In genomic region chr4:154634470-154635240, GRCm38 (mm10) we compare ENCODE assay signal across 10 mouse cellular contexts. TPM values are rescaled to one million over a fixed set of nuclear protein-coding genes. Genes with fewer than 3 reads are reported as not detected.
DNase-seq lines count a peak whose midpoint lies in the region; ATAC-seq and TF ChIP-seq lines count a peak whose summit lies in the region.
"Had no signal": no experiment of that assay in that cellular context is flagged by ENCODE, and none has a peak within 500 bp of the region (broad histone marks: within the 10 kb centered on the region; RNA-seq: fewer than 3 reads in every experiment).

No protein-coding gene starts in this region.

- H3K4me1 ChIP-seq in liver, adult 2 months (ENCODE audit: control insufficient read depth, insufficient read depth, low read length): no peaks in the 10 kb centered on the region
- no peaks in the 10 kb centered on the region; the same call in 1 of the 2 replicates for H3K4me1 ChIP-seq in forebrain, postnatal 0 days (ENCODE audit: insufficient read depth)
- peaks cover 61% of the 10 kb centered on the region for H3K4me1 ChIP-seq in neural tube, embryonic 12.5 days

- no peak overlapping the region for H3K27ac ChIP-seq in liver, adult 2 months (replicated peaks; ENCODE audit: insufficient read depth, low read depth, low read length)
- peak overlapping the region; percentile 82; the same call in 1 of the 2 replicates for H3K27ac ChIP-seq in forebrain, postnatal 0 days (ENCODE audit: low read depth, low read length)
- no peak overlapping the region for H3K27ac ChIP-seq in neural tube, embryonic 12.5 days
- H3K27ac ChIP-seq: macrophage had no signal

- H3K4me3 ChIP-seq in liver, adult 2 months (ENCODE audit: insufficient read depth, low read depth, low read length): peak overlapping the region; percentile 61; the same call in 1 of the 2 replicates
- H3K4me3 ChIP-seq in forebrain, postnatal 0 days (ENCODE audit: low read depth, low read length): peak overlapping the region; percentile 46
- peak overlapping the region; percentile 58 for H3K4me3 ChIP-seq in neural tube, embryonic 12.5 days

- peak overlapping the region; percentile 61 for H3K4me2 ChIP-seq in forebrain, postnatal 0 days (ENCODE audit: low read depth)
- peak overlapping the region; percentile 88 for H3K4me2 ChIP-seq in neural tube, embryonic 12.5 days (replicated peaks)

- no peak for ATAC-seq in forebrain, postnatal 0 days
- ATAC-seq in neural tube, embryonic 12.5 days (ENCODE audit: low FRiP score, low read depth): no peak
- ATAC-seq in monocyte, adult 5-6 weeks (replicated peaks; ENCODE audit: insufficient number of reproducible peaks, low FRiP score, low TSS enrichment, poor library complexity, severe bottlenecking): no peak
- ATAC-seq in frontal cortex, adult (ENCODE audit: low TSS enrichment): no peak
- ATAC-seq: Patski had no signal

- WGBS in liver, adult 2 months: 52% methylated on average over 44 of the region's 44 CpGs
- 8% methylated on average over 44 of the region's 44 CpGs for WGBS in forebrain, postnatal 0 days
- WGBS in neural tube, embryonic 12.5 days: 4% methylated on average over 44 of the region's 44 CpGs

- no peaks in the 10 kb centered on the region for H3K36me3 ChIP-seq in liver, adult 2 months (ENCODE audit: control insufficient read depth, insufficient read depth, low read length)
- no peaks in the 10 kb centered on the region for H3K36me3 ChIP-seq in forebrain, postnatal 0 days (ENCODE audit: insufficient read depth)
- no peaks in the 10 kb centered on the region for H3K36me3 ChIP-seq in neural tube, embryonic 12.5 days

- H3K9me3 ChIP-seq in forebrain, postnatal 0 days (ENCODE audit: low read length): no peaks in the 10 kb centered on the region
- H3K9me3 ChIP-seq in neural tube, embryonic 12.5 days: no peaks in the 10 kb centered on the region

- peaks cover 23% of the 10 kb centered on the region for H3K27me3 ChIP-seq in liver, adult 2 months (ENCODE audit: control insufficient read depth, insufficient read depth, low read length)
- peaks cover 30% of the 10 kb centered on the region for H3K27me3 ChIP-seq in forebrain, postnatal 0 days (ENCODE audit: insufficient read depth, low read length)
- H3K27me3 ChIP-seq in neural tube, embryonic 12.5 days (replicated peaks): peaks cover 86% of the 10 kb centered on the region

- no peak for TF ChIP-seq CTCF in liver, adult 2 months (IDR thresholded peaks at IDR 0.05; ENCODE audit: low read depth, low read length)
- no peak for TF ChIP-seq CTCF in forebrain, postnatal 0 days (IDR thresholded peaks at IDR 0.05; ENCODE audit: low read depth)

- H3K9ac ChIP-seq in liver, adult 2 months (ENCODE audit: low read depth, low read length): no peak overlapping the region
- H3K9ac ChIP-seq in forebrain, postnatal 0 days: peak overlapping the region; percentile 51
- H3K9ac ChIP-seq in neural tube, embryonic 12.5 days: peak overlapping the region; percentile 79

- H3K79me2 ChIP-seq in liver, adult 2 months (ENCODE audit: control insufficient read depth, insufficient read depth, low read length): no peaks in the 10 kb centered on the region

- TF ChIP-seq POLR2A in liver, adult 2 months (IDR thresholded peaks at IDR 0.05; ENCODE audit: extremely low read depth, insufficient read depth, low read length): no peak

- no peak for DNase-seq in liver, adult 2 months (ENCODE audit: extremely low read depth, low read depth, low spot score)
- no peak for DNase-seq in liver
- no peak for DNase-seq in forebrain, postnatal 0 days
- DNase-seq in kidney, postnatal 4 days: peak; percentile 39 to 60
- DNase-seq in right cerebral cortex, adult 18-20 months: no peak

RNA-seq across cellular contexts. Expression of gene Prdm16, which starts 2.0 kb away (rescaled TPM):
- total RNA-seq in liver, adult 2 months (2014; rRNA removed): 0.37 and 0.40 TPM in 2 replicates
- 0.22 and 0.39 TPM in 2 replicates for polyA plus RNA-seq in liver, adult 2 months (2012; rRNA removed)
- total RNA-seq in forebrain, postnatal 0 days (2014; rRNA removed): 9.8 and 10.7 TPM in 2 replicates
- polyA plus RNA-seq in forebrain, postnatal 0 days (2015; fragmentation: Nextera tagmentation; extraction: Ambion mirVana): 7.8 and 16.3 TPM in 2 replicates
- polyA plus RNA-seq in neural tube, embryonic 12.5 days (2016; fragmentation: Nextera tagmentation; extraction: Ambion mirVana): 12.9 and 13.4 TPM in 2 replicates
- total RNA-seq in monocyte, adult 5-6 weeks (2017): 0.19 to 0.87 TPM (median 0.43 TPM) in 3 replicates
- polyA plus RNA-seq: Patski had no signal

RNA-seq across cellular contexts. Expression of gene Actrt2, which starts 33.0 kb away (rescaled TPM):
- not detected in 2 replicates for total RNA-seq in liver, adult 2 months (2014; rRNA removed)
- polyA plus RNA-seq in liver, adult 2 months (2012; rRNA removed): not detected in 2 replicates
- total RNA-seq in forebrain, postnatal 0 days (2014; rRNA removed): not detected in 2 replicates
- polyA plus RNA-seq in forebrain, postnatal 0 days (2015; fragmentation: Nextera tagmentation; extraction: Ambion mirVana): not detected in 2 replicates
- polyA plus RNA-seq in neural tube, embryonic 12.5 days (2016; fragmentation: Nextera tagmentation; extraction: Ambion mirVana): not detected in 2 replicates
- not detected in 3 replicates for total RNA-seq in monocyte, adult 5-6 weeks (2017)
- polyA plus RNA-seq: macrophage, Patski had no signal

Comparison
In these comparisons a context has a peak if more than half of its experiments do, and no peak if none do; other contexts are left out.
1. DNase-seq: peak in kidney, postnatal 4 days (2 of 2); none in liver, adult 2 months (single experiment), liver (single experiment), forebrain, postnatal 0 days (single experiment) and right cerebral cortex, adult 18-20 months (single experiment).
2. Peak in every context shown above with its lines, with median percentiles within 50 percentile points of each other: H3K4me3 ChIP-seq.